Mouse (Mus musculus): ENCODE measurements at regions not wholly inside any gene's neighbourhood (a gene's known extent, or its start where the extent isn't known, plus 50 kb on each side); places are given as distances from the start of the nearest gene placed in this dataset.
"Not testable (repeated sequence)": the region's sequence is repeated elsewhere in the genome, so short reads cannot be mapped to it uniquely, and the experiment has no call there.

GRCm38 (mm10) chr14:86322365-86322764 lies 818.7 kb downstream of the Diaph3 start:
- DNase-seq (ENCODE audit: low spot score in 2 of 2): no peak

- DNase-seq (ENCODE audit: low spot score in 2 of 2): no peak
Observed at GRCm38 (mm10) chr14:86315974-86316373, 825.1 kb downstream of the Diaph3 start.

DNA sequence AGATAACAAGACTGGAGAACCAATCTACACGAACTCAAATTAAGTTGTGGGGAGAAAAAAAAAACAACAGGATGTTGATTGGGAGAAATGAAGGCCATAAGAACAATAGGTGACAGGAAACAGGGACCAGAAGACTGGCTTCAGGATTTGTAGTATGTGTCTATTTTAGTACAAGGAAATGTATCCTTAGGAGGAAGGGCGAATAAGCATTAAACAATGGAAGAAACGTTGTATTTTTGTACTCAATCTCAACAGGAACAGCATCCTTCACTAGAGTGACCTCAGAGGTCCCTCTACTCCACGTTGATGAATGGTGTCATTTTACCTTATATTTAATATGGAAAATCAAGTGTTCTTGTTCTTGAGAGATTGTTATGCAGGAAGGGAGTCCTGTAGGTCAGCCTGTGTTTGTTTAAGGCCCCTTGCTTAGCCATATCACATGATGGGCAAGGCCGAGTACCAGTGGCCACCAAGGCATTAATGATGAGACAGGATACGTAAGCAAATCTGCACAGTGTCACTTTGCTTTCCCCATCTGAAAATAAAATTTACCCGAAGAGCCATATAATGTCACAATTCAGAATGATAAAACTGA lies 832.0 kb downstream of the Diaph3 start:
- DNase-seq (ENCODE audit: low spot score in 2 of 2): no peak

DNA sequence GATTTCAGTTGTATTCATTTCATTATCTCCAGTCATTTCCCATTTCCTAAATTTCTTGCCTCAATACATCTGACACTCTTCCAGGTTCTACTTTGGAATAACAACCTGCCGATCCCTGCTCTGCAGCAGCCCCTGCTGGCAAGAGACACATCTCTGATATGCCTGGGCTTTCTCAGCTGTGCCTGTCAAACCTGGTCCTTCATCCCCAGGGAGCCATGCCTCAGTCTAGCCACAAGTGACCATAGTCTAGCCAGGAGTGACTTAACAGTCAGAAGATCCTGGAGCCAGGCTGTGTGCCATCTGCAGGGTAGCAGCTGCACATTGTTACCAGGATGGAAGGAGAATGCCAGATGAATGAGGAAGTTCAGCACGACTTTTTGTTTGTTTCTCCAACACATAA lies 833.2 kb downstream of the Diaph3 start:
- DNase-seq (ENCODE audit: low spot score in 2 of 2): peak in 1 of 2 experiments; percentile 52

- no peak for DNase-seq (ENCODE audit: low spot score in 2 of 2)
Observed at GRCm38 (mm10) chr14:86301666-86302065, 839.4 kb downstream of the Diaph3 start.

GRCm38 (mm10) chr14:86300811-86301210 lies 840.2 kb downstream of the Diaph3 start:
- DNase-seq (ENCODE audit: low spot score in 2 of 2): no peak

- no peak for DNase-seq (ENCODE audit: low spot score in 2 of 2)
Observed at GRCm38 (mm10) chr14:86297991-86298390, 843.0 kb downstream of the Diaph3 start.

- DNase-seq (ENCODE audit: low spot score in 2 of 2): not testable (repeated sequence)
Observed at GRCm38 (mm10) chr14:86294606-86295005, 846.4 kb downstream of the Diaph3 start.

- no peak for DNase-seq (ENCODE audit: low spot score in 2 of 2)
Observed at GRCm38 (mm10) chr14:86293804-86294203, 847.2 kb downstream of the Diaph3 start.

- no peak for DNase-seq (ENCODE audit: low spot score in 2 of 2)
Observed at GRCm38 (mm10) chr14:86293371-86293770, 847.7 kb downstream of the Diaph3 start.

DNA sequence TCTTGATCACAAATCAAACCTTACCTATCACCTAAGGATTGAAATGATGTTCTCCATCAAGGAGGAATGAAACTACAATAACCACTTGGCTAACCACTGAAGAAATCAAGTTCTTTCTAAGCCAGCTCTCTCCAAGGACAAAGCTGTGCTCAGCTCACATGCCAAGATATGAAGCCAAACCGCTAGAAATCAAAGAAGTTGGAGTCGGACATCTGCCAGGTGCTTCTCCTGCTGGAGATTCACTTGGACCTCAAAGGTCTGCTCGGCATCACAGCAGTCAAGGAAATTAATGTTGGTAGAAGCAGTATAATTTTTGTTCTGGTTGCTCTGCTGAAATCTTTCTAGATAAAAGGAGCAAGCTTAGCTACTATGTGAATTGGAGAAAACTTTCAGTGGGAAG lies 850.5 kb downstream of the Diaph3 start:
- no peak for DNase-seq (ENCODE audit: low spot score in 2 of 2)

DNA sequence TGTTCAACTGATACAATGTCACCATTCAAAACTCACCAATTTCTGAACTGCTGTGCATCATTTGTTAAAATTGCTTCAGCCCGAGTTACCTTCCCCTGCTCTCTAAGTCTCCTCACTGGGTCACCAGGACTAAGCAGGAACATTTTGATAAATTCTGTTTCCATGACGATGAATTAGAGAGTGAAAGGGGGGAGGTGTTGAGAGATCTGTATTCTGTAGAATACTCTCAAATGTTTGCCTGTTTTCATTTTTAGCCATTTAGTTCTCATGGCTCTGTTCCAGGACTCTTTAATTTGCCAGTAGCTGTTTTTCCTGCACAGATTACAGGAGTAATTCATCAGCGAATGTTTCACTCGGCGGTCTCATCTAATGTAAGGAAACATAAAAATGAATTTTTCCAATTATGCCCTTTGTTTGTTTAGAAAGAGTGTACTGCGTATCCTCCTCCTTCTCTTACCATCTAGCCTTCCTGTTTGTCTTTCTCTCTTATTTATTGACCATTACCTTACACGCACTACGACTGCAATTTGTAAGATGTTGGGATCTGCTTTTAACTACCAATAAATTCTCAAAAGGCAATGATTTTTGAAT lies 879.3 kb downstream of the Diaph3 start:
- DNase-seq (ENCODE audit: low spot score in 2 of 2): no peak

DNA sequence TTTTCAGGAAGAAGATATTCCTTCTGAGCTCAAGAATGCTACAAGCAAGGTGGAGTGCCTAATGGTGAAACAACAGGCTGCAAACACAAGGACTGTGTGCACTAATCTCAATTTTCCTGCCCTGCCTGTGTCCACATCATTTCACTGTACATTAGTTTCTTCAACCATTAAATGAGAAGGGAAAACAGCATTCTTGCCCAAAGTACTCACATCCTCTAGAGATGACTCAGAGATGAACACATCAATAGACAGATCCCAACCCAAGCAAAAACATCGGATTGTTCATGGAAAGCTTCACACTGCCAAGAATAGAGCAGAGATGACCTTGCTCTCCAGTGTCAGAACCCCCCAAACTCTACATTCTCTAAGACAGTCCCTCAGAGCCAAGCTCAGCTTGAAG lies 886.8 kb downstream of the Diaph3 start:
- no peak for DNase-seq (ENCODE audit: low spot score in 2 of 2)

DNA sequence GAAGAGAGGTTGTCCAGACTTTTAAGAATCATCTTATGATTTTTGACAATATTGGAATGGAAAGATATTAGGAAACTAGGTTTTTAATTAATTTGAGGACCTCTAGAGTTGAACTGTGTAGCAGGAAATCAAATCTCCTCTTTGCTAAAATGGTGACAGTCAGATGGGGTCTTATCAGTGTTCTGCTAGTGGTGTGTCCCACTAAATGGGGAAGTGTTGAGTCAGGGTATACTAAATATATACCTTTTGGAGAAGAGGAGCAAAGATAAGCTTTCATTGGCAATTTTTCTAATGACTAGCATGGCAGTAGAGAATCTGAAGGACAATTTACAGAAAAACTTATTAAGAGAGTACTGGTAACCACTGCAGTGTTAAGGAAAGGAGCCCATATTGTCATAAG lies 889.4 kb downstream of the Diaph3 start:
- DNase-seq (ENCODE audit: low spot score in 2 of 2): no peak

DNA sequence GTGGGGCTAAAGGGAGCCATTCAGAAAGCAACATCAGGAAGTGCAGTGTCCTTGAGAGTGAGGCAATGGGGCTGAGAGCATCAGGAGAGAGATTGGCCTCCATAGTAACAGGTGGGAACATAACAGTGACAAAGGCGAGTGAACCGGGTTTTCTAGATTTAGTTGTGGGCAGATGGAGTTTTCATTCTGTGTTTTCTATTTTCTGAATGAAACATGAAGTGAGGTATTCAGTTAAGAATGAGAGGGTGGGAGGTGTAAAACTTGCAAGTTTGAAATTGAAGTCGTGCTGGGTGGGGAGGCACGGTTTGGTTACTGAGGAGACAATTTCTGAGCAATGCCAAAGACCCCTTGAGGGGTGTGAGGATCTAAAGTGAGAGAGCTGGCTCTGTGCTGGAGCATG lies 893.3 kb downstream of the Diaph3 start:
- no peak for DNase-seq (ENCODE audit: low spot score in 2 of 2)

DNA sequence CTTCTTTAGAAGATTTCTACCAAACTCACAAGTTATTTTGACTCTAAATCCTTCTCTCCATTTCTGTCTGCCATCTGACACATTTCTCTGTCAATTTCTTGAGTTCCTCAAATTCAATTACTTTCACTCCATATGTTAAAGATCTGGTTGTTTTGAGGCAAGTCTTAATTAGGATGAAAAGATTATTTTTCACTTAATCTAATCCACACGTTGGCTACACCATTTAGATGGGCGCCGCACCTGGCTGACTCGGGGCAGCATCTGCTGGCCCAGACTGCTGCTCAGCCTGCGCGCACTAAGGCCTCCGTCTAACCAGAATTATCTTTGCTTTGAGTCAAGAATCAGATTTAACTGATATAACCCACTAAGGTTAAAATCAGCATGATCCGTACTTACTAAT lies 894.3 kb downstream of the Diaph3 start:
- DNase-seq (ENCODE audit: low spot score in 2 of 2): no peak

GRCm38 (mm10) chr14:86243662-86244061 lies 897.4 kb downstream of the Diaph3 start:
- DNase-seq (ENCODE audit: low spot score in 2 of 2): no peak

DNA sequence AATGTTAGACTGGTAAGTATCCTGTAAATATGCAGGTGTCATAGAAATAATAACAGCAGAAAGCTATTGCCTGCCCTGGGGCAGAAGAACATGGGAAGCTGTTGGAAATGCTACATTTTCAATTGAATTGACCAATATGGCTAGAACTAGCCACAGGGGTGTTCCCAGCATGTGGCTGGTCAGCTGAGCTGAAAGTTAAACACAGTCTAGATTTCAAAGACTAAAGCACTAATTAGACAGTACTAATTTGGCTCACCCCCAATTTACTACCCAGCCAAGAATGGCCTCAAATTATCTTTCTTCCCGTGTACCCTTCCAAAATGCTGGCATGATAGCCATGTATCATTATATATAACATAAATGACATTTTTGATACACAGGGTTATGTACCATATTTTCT lies 898.2 kb downstream of the Diaph3 start:
- DNase-seq (ENCODE audit: low spot score in 2 of 2): no peak

- DNase-seq (ENCODE audit: low spot score in 2 of 2): no peak
Observed at GRCm38 (mm10) chr14:86239090-86239489, 901.9 kb downstream of the Diaph3 start.

DNA sequence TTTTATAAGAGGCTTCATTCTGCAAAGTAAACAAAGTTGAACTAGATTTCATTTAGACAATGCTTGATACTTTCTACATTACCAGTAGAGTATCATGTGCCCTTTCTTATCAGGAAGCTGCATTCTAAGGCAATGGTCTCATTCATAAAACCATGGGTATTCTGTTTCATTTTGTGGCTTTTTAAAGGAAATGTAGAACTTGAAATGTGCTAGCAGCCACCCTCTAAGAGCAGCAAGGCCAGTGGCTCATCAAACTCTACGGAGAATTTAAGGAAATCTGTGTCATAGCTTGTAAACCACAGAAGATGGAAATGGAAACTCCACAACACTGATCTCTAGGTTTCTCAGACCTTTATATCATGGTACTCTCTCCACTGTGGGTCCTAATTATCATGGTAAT lies 907.7 kb downstream of the Diaph3 start:
- no peak for DNase-seq (ENCODE audit: low spot score in 2 of 2)

DNA sequence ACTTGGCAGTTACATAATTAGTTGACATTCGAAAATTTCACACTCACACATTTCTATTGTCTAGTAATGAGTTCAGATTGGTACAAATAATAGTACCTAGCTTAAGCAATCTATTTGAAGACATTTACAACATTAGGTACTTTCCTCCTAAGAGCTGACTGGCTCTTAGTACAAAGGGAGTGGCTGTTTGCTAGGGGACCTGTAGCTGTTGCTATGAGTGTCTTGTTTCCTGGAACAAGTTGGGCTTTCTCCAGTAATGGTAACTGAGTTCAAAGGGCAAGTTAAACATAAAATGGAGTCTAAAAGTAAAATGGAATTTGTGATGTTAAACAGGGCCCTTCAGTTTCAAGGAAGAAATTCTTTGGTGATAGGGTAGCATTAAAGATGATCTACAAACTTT lies 910.4 kb downstream of the Diaph3 start:
- no peak for DNase-seq (ENCODE audit: low spot score in 2 of 2)

DNA sequence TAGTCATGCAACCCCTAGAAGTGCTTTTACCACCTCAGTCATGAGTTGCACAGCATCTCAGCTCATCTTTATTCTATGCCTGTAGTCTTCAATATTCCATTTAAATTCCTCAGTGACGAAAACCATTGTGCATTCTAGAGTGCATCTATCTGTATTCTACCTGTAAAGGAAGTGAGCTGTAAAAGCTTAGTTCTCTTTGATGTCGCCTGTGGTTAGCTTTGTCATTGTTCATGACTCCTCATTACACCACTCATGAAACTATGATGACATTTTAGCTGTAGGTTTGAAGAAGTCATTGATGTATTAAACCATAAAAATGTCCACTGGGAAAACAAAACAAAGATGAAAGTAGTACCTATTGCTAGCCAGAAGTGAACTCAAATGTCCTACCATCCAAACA lies 911.3 kb downstream of the Diaph3 start:
- DNase-seq (ENCODE audit: low spot score in 2 of 2): no peak

GRCm38 (mm10) chr14:86215711-86216110 lies 925.3 kb downstream of the Diaph3 start:
- no peak for DNase-seq (ENCODE audit: low spot score in 2 of 2)

DNA sequence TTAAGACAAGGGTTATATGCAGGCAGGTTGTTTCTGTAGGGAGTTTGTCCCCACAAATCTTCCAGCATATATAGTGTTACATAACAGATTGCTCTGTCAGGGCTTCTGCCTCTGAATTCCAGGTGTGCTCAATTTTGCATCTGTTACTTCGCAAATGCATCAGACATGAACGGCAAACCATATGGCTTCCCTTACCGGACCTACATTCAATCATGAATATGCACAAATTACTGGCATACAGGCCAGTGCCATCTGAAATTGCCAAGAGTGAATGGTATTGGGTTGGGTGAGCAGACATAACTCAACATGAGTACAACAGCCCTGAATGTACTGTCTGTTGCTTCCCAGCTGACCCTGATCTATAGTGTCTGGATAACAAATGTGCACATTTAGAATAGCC lies 929.4 kb downstream of the Diaph3 start:
- no peak for DNase-seq (ENCODE audit: low spot score in 2 of 2)
